Mouse (Mus musculus) liver, embryonic 14 days (tissue): Measurements from ENCODE around the gene Csrnp1. TPM values are rescaled to one million over a fixed set of nuclear protein-coding genes. Genes with fewer than 3 reads are reported as not detected.

Experiments
- polyA plus RNA-seq: library from polyadenylated mRNA; depleted of rRNA; stranded (reverse); fragments of >200 nt; gene quantifications from 2 replicates; pipeline ENCODE4 v1.2.3, GENCODE M21; 2012; rRNA removed

The Csrnp1 gene
- polyA plus RNA-seq, result 1.8 and 3.0 TPM in 2 replicates

GRCm38 (mm10) chr9:119984536-119985011 lies at the start of gene Csrnp1:
TSS of gene Csrnp1 (minus strand) at chr9:119984658.

DNA sequence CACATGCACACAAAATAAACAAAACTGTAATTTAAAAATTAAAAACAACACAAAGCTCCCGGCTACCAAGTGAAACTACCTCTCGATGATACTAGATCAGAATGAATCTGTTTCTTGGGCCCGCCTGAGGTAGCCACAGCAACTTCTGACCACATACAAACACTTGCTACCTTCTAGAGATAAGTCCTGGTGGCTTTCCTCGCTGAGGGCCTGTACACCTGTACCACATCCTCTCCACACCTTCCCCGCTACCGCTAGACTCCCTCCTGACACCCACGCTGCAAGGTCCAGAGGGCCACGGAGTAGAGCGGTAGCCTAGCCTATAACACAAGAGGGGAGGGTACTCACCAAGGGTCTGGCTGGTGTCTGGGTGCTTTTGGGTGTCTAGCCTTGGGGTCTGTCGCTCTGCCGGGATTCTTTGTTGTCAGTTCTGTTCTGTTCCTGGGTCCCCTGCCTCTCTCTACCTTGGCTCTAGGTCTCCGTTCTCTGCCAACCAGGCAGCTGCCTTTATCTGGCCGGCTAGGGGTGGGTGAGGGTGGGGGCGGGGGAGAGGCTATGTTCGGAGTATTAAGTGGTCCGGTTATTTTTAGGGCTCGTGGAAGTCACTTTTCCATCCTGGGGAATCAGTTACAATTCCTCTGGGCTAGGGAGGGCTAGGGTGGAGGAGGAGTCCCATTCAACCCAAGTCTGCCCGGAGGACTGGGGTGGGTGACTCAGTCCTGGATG lies 38.8 kb upstream of the Csrnp1 start, which contains the start of gene Xirp1:
Gene Xirp1, minus strand, starts transcription at position 513 of the 726 bp plus-strand sequence.

DNA sequence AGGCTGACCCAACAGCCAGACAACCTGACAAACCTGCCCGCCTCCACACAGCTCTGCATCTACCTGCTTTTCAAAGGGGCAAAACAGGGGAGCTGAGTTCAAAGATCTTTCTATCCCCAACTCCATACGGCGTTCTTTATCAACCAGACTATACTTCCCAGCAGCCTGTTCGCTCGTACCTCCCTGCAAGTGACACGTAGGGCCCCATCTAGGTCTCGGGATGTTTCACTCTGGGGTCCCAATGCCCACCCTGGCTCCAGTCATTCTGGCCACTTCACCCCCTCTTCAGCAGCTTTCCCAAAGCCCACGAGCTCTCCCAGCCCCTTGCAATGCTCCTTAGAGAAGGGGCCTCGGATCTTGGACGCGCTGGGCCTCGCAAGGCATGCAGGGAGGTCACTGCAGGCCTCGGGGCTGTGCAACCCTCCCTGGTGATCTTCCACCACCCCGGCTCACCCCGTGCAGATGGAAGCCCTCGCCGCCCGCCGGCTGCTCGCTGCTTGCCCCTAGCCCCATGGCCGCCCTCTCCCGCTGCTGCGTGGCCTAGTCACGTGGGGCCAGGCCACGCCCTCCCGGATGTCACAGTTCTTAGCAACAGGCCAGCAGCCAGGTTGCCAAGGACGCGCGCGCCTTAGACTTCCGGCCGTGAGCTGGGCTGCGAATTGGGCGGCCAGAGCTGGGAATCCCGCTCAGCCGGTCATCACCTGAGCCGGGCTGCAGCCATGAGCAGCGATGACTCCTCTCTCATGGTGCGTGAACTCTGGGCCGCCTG lies 47.3 kb downstream of the Csrnp1 start, which contains the start of the genes Gorasp1 and Ttc21a:
Gene Gorasp1, minus strand, starts transcription at position 561 of the 769 bp plus-strand sequence.
Gene Ttc21a, plus strand, starts transcription at position 602 of the 769 bp plus-strand sequence.

Other genes starting within 250 kb of the Csrnp1 start
- 0.01 TPM in 1 of 2 replicates, not detected in the other for gene Scn11a, start 159.2 kb downstream of the Csrnp1 start, polyA plus RNA-seq
- gene Wdr48, start 89.8 kb downstream of the Csrnp1 start, polyA plus RNA-seq, result 16.0 and 17.1 TPM in 2 replicates
- gene Gorasp1, start 47.1 kb downstream of the Csrnp1 start, polyA plus RNA-seq, result 5.2 and 6.1 TPM in 2 replicates
- 0.12 and 0.23 TPM in 2 replicates for gene Ttc21a, start 47.1 kb downstream of the Csrnp1 start, polyA plus RNA-seq
- gene Xirp1, start 38.9 kb upstream of the Csrnp1 start, polyA plus RNA-seq, result 0.02 TPM in 1 of 2 replicates, not detected in the other
- 1.1 and 1.6 TPM in 2 replicates for gene Cx3cr1, start 85.2 kb upstream of the Csrnp1 start, polyA plus RNA-seq
- not detected in 2 replicates for gene Ccr8, start 107.5 kb upstream of the Csrnp1 start, polyA plus RNA-seq
- 102 and 109 TPM in 2 replicates for gene Slc25a38, start 125.7 kb upstream of the Csrnp1 start, polyA plus RNA-seq
- 1,453 and 1,626 TPM in 2 replicates for gene Rpsa, start 143.0 kb upstream of the Csrnp1 start, polyA plus RNA-seq
- not detected in 2 replicates for gene Mobp, start 165.0 kb upstream of the Csrnp1 start, polyA plus RNA-seq